Mouse (Mus musculus) cerebellum, adult 2 months (tissue): ENCODE data around the gene Vmn2r85.

Source experiments
- CTCF ChIP-seq: fragments of 200-500 bp; IDR thresholded peaks from 2 replicates; pipeline ENCODE4 v1.5.1; 2011; ENCODE audit warnings: low read depth, mild to moderate bottlenecking, control low read depth, low read length, moderate library complexity, borderline replicate concordance; ENCODE audit not compliant: insufficient read depth
- POLR2A ChIP-seq: fragments of 200-500 bp; IDR thresholded peaks from 2 replicates; pipeline ENCODE4 v1.6.1; 2011; ENCODE audit warnings: low read length, control low read depth, borderline replicate concordance; ENCODE audit not compliant: insufficient read depth

DNA sequence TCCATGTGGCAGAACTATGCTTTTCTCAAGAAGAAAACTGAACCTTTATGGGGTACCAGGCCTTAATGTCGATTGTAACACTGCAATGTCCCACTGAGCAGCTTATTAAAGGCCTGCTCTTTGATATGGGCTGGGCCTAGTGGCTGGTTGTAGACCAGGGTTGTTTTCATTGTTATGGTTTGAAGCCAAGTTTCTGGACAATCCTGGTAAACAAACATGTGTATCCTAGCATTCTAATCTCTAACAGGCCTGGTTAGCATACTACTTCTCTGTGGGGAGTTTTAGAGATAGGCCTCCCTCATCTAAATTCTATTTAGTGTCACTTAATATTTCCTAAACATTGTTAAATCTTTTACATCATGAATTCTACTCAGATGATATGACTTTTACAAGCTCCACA, 57.9 kb downstream of the Vmn2r85 start:
- TF ChIP-seq POLR2A (no peak), CTCF (no peak)
